Mouse (Mus musculus) erythroblast, embryonic 14.5 days (primary cell): Measurements from ENCODE around the gene Dcxr.

Experiments used
- GATA1 ChIP-seq: IDR thresholded peaks from 2 replicates; pipeline ENCODE4 v1.6.1; 2012; ENCODE audit warnings: low read length, inconsistent platforms, mixed read lengths
- TAL1 ChIP-seq: IDR thresholded peaks from 3 replicates; pipeline ENCODE4 v1.6.1; 2012; ENCODE audit warnings: low read length, inconsistent platforms, mixed read lengths

DNA sequence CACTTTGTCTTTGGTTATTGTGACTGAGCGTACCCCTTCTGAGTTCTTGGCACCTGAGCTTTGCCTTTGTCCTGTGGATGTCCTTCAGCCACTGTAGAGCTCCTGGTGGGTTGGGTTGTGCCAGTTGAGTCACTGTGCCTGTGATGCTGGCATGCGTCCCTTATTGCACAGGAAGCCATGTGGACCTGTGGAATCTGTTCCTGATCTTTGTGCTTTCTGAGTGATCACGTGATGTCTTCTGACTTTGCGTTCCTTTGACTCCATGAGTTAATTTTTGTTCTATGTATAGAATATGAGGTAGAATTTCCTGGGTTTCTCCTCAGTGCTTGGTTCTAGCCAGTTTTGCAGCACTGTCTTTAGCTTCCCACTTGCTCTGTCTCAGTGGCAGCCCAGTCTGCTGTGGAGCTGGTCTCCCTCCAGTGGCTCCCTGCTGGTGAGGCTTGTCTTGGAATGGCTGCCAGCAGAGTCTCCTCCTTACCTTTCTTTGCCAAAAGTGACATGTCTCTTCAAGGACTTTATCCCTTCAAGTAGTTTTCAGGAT, 34.5 kb downstream of the Dcxr start:
- no peak for TF ChIP-seq GATA1
- TF ChIP-seq TAL1 = no peak
